Mouse (Mus musculus): Measurements from ENCODE around the gene Spred2. TPM values are rescaled to one million over a fixed set of nuclear protein-coding genes. Genes with fewer than 3 reads are reported as not detected.

The Spred2 gene
- total and polyA plus RNA-seq, 2 experiments from 2014 or later: 8.7 to 16.9 TPM

DNA sequence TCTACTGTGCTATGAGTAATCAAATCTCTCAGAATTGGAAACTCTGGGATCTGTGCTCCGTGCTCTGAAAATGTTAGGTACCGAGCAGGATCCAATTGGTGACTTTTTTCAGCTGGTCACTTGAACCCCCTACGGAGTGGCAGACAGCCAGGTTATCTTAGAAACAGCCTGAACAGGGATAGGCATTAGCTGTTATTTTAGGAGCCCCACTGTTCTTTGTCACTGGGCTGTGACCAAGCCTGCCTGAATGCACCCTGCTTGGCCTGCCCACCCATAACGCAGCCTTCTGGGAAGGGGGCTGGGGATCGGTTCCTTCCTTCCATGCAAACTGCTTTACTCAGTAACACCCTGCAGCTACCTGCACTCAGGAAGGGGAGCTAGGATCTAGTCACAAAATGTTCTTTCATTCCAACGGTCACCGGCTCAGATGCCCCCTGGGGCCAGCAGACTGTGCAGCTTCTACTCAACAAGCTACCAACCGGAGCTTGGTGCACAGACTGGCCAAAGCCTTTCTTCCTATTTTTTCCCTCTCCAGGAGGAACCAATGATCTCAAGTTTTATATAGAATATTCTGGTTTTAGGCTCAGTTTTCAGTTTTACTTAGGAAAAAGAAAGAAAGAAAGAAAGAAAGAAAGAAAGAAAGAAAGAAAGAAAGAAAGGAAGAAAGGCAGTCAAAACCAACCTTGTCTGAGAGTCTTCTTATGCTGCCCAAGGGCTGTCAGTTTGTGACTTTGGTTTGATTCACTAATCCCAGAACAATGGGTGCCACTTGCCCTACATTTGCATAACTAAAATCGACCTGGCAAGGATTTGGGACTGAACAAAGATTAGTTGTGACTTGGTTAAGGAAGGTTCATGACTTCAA is 6.6 kb upstream of the Spred2 start:
- Histone ChIP-seq H3K36me3 (ENCODE audit: insufficient read depth, low read length) (no peaks in the 10 kb centered on the region), H3K27ac (peak overlapping the region; percentile 51; the same call in 1 of the 2 replicates), H3K4me1 (ENCODE audit: insufficient read depth, low read length) (peaks cover 6% of the 10 kb centered on the region; the same call in 1 of the 2 replicates), H3K9me3 (ENCODE audit: low read length) (no peaks in the 10 kb centered on the region), H3K4me3 (ENCODE audit: low read length) (no peak overlapping the region), H3K4me2 (ENCODE audit: low read depth, low read length) (no peak overlapping the region), H3K27me3 (ENCODE audit: insufficient read depth, low read length) (no peaks in the 10 kb centered on the region), H3K9ac (replicated peaks; ENCODE audit: low read length) (no peak overlapping the region)
- no peak for TF ChIP-seq CTCF (IDR thresholded peaks at IDR 0.05; ENCODE audit: low read depth)
- DNase-seq (ENCODE audit: low spot score) (peak; percentile 42), ATAC-seq (no peak)
- 20% methylated on average over 9 of the region's 9 CpGs for WGBS

DNA sequence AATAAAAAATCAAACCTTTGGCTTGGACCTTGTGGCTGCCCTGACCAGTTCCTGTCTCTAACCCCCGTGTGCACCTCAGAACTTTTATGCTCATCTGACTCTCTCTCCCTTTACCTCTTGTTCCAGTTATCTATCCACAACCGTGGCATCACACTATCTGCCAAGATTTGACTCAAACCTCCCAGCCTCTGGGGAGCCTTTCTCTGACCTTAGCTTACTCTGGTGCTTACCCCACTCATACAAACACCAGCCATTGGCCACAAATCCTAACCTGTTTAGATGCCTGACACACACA is 6.0 kb upstream of the Spred2 start:
- 17% methylated on average over 2 of the region's 2 CpGs for WGBS
- DNase-seq (ENCODE audit: low spot score) (no peak), ATAC-seq (no peak)
- Histone ChIP-seq H3K27ac (no peak overlapping the region; the same call in 1 of the 2 replicates), H3K36me3 (ENCODE audit: insufficient read depth, low read length) (no peaks in the 10 kb centered on the region), H3K4me3 (ENCODE audit: low read length) (no peak overlapping the region), H3K27me3 (ENCODE audit: insufficient read depth, low read length) (no peaks in the 10 kb centered on the region), H3K4me2 (ENCODE audit: low read depth, low read length) (no peak overlapping the region), H3K9me3 (ENCODE audit: low read length) (no peaks in the 10 kb centered on the region), H3K9ac (replicated peaks; ENCODE audit: low read length) (no peak overlapping the region), H3K4me1 (ENCODE audit: insufficient read depth, low read length) (peaks cover 6% of the 10 kb centered on the region; the same call in 1 of the 2 replicates)
- no peak for TF ChIP-seq CTCF (IDR thresholded peaks at IDR 0.05; ENCODE audit: low read depth)

DNA sequence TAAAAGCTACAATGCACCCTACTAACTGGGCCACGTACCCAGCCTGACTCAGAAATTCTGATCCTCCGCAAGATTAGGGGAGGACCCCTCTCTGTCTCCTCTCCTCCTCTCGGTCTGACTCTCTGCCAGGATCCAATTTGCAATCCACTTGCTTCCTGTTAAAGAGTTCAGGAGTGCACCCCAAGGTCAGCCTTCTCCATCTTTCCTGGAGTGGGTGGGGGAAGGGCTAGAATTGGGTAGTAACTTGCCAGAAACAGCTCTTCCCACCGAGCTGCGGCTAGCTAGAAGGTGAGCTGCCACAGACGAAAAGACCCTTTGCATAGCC is 4.8 kb upstream of the Spred2 start:
- WGBS: 5% methylated on average over 6 of the region's 6 CpGs
- Histone ChIP-seq H3K9me3 (ENCODE audit: low read length) (no peaks in the 10 kb centered on the region), H3K27ac (peak overlapping the region; percentile 92), H3K27me3 (ENCODE audit: insufficient read depth, low read length) (no peaks in the 10 kb centered on the region), H3K4me3 (ENCODE audit: low read length) (peak overlapping the region; percentile 52), H3K4me2 (ENCODE audit: low read depth, low read length) (peak overlapping the region; percentile 66), H3K36me3 (ENCODE audit: insufficient read depth, low read length) (no peaks in the 10 kb centered on the region), H3K9ac (replicated peaks; ENCODE audit: low read length) (peak overlapping the region; percentile 59; the same call in 1 of the 2 replicates), H3K4me1 (ENCODE audit: insufficient read depth, low read length) (peaks cover 6% of the 10 kb centered on the region; the same call in 1 of the 2 replicates)
- TF ChIP-seq CTCF (IDR thresholded peaks at IDR 0.05; ENCODE audit: low read depth): no peak
- no peak for ATAC-seq
- no peak for DNase-seq (ENCODE audit: low spot score)

DNA sequence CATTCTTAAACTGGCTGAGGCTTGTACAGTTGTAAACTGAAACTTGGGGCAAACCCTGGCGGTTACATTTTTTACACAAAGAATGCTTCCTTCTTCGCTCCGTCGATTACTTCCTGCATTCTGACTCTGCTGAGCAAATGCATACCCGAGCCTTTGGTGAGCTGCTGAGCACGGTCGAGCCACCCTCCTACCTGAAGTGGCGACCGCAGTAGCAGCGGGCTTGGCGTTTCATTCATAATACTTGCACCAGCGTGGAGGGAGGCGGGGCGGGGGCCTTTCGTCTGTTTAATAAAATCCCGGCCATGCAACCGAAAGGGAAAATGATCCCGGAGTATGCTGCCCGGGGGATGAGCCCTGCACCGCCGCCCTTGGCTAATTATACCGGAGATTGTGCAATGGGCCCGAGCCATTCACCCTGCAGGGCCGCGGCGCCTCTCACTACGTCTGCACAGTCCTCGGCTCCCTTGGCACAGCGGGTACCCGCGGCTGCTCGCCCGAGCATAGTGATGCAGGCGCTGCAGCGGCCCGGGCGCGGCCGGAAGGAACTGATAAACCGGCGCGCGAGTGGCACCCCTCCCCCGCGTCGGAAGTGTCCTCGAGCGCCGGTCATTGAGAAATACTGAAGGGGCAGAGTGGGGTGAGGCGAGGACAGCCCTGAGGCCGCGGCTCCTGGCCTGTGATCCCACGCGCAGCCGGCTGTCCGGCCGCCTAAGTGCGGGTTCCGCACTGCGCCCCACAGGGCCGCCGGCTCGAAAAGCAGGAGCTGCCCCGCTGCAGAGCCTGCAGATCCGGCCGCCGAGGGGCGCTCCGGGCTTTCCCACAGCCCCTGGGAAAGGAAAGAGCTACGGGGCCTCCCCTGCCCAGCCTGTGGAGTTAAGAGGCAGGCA is 4.1 kb upstream of the Spred2 start:
- WGBS: under 1% methylated on average over 70 of the region's 70 CpGs
- peak; percentile 56 for TF ChIP-seq CTCF (IDR thresholded peaks at IDR 0.05; ENCODE audit: low read depth)

DNA sequence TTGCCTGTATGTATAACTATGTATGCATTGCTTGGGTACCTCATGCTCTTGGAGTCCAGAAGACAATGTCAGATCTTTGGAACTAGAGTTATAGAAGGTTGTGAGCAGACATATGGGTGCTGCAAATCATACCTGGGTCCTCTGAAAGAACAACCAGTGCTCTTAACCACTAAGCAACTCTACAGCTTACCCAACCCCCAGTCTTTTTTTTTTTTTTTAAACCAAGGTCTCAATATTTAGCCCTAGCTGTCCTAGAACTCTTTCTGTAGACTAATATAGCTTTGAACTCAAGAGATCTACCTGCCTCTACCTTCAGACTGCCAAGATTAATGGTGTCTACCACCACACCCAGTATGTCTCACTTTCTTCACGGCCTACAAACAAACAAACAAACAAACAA is 2.5 kb upstream of the Spred2 start:
- H3K4me2 ChIP-seq (ENCODE audit: low read depth, low read length): no peak overlapping the region
- no peaks in the 10 kb centered on the region for H3K9me3 ChIP-seq (ENCODE audit: low read length)
- DNase-seq (ENCODE audit: low spot score) (no peak), ATAC-seq (no peak)
- WGBS: 90% methylated on average over 1 of the region's 1 CpGs
- no peaks in the 10 kb centered on the region for H3K27me3 ChIP-seq (ENCODE audit: insufficient read depth, low read length)
- no peak overlapping the region for H3K27ac ChIP-seq
- H3K4me3 ChIP-seq (ENCODE audit: low read length): no peak overlapping the region
- no peaks in the 10 kb centered on the region for H3K36me3 ChIP-seq (ENCODE audit: insufficient read depth, low read length)
- TF ChIP-seq CTCF (IDR thresholded peaks at IDR 0.05; ENCODE audit: low read depth): no peak
- H3K4me1 ChIP-seq (ENCODE audit: insufficient read depth, low read length): peaks cover 8% of the 10 kb centered on the region
- no peak overlapping the region for H3K9ac ChIP-seq (replicated peaks; ENCODE audit: low read length)

More for the DNA sequence above, 4.1 kb upstream of the Spred2 start:
- peaks cover 6% of the 10 kb centered on the region; the same call in 1 of the 2 replicates for H3K4me1 ChIP-seq (ENCODE audit: insufficient read depth, low read length)
- peak; percentile 89 for DNase-seq (ENCODE audit: low spot score)
- H3K9me3 ChIP-seq (ENCODE audit: low read length): no peaks in the 10 kb centered on the region
- peak overlapping the region; percentile 66 for H3K4me2 ChIP-seq (ENCODE audit: low read depth, low read length)
- H3K27ac ChIP-seq: peak overlapping the region; percentile 92
- peak overlapping the region; percentile 52 for H3K4me3 ChIP-seq (ENCODE audit: low read length)
- no peaks in the 10 kb centered on the region for H3K36me3 ChIP-seq (ENCODE audit: insufficient read depth, low read length)
- peak overlapping the region; percentile 59 for H3K9ac ChIP-seq (replicated peaks; ENCODE audit: low read length)
- no peaks in the 10 kb centered on the region for H3K27me3 ChIP-seq (ENCODE audit: insufficient read depth, low read length)
- peak; percentile 71 for ATAC-seq

DNA sequence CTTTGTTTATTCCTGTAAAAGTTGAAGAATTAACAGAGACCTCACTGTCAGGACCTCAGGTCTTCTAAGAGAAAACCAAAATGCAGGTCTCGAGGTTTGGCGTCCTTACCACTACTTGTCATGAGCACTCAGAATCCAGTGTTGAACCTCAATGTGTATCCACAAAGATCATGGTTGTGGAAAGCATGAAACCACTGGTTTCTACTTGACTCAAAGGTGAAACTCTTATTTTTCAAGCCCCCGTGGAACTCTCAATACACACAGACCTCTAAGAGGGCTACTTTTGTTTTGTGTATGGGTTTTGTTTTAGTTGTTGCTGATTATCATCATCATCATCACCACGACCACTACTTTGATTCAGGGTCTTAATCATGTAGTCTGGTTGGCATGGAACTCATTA is 2.0 kb upstream of the Spred2 start:
- Histone ChIP-seq H3K9me3 (ENCODE audit: low read length) (no peaks in the 10 kb centered on the region), H3K9ac (replicated peaks; ENCODE audit: low read length) (no peak overlapping the region), H3K4me2 (ENCODE audit: low read depth, low read length) (no peak overlapping the region), H3K4me1 (ENCODE audit: insufficient read depth, low read length) (peaks cover 11% of the 10 kb centered on the region), H3K36me3 (ENCODE audit: insufficient read depth, low read length) (no peaks in the 10 kb centered on the region), H3K27me3 (ENCODE audit: insufficient read depth, low read length) (no peaks in the 10 kb centered on the region), H3K4me3 (ENCODE audit: low read length) (no peak overlapping the region), H3K27ac (no peak overlapping the region)
- 92% methylated on average over 4 of the region's 4 CpGs for WGBS
- ATAC-seq (no peak), DNase-seq (ENCODE audit: low spot score) (no peak)
- no peak for TF ChIP-seq CTCF (IDR thresholded peaks at IDR 0.05; ENCODE audit: low read depth)
